Mouse (Mus musculus) midbrain, postnatal 0 days (tissue): Measurements from ENCODE around the gene Urb1. TPM values are rescaled to one million over a fixed set of nuclear protein-coding genes. Genes with fewer than 3 reads are reported as not detected.

Experiments
- ATAC-seq: fragments of 200-750 bp; cut with Nextera tagmentation; 2 replicates; pipeline ENCODE4 v1.8.0; 2017; ENCODE audit warnings: moderate number of reproducible peaks, mild to moderate bottlenecking, moderate TSS enrichment, moderate library complexity; ENCODE audit not compliant: low FRiP score
- DNase-seq: peaks from one replicate; pipeline ENCODE4 v3.0.0-alpha.2; 2015; ENCODE audit warnings: low spot score
- H3K27ac ChIP-seq: fragments of 300-500 bp; sonication (generic); 2 replicates; pipeline ENCODE4 v1.5.1; 2014; ENCODE audit warnings: low read depth, mild to moderate bottlenecking, low read length, mixed read lengths
- H3K27me3 ChIP-seq: fragments of 300-500 bp; sonication (generic); 2 replicates; pipeline ENCODE4 v1.6.1; 2014; ENCODE audit warnings: low read length, control low read depth, mixed read lengths; ENCODE audit not compliant: insufficient read depth
- H3K36me3 ChIP-seq: fragments of 300-500 bp; sonication (generic); 2 replicates; pipeline ENCODE4 v1.6.1; 2014; ENCODE audit warnings: low read length, control low read depth, mixed read lengths; ENCODE audit not compliant: insufficient read depth
- H3K4me1 ChIP-seq: fragments of 300-500 bp; sonication (generic); 2 replicates; pipeline ENCODE4 v1.6.1; 2014; ENCODE audit warnings: mild to moderate bottlenecking, control low read depth, antibody characterized with exemption, low read length, mixed read lengths; ENCODE audit not compliant: insufficient read depth
- H3K4me2 ChIP-seq: fragments of 300-500 bp; sonication (generic); 2 replicates; pipeline ENCODE4 v1.6.1; 2014; ENCODE audit warnings: low read depth, mild to moderate bottlenecking, low read length, mixed read lengths; ENCODE audit not compliant: poor library complexity, severe bottlenecking
- H3K4me3 ChIP-seq: fragments of 300-500 bp; sonication (generic); 2 replicates; pipeline ENCODE4 v1.5.1; 2014; ENCODE audit warnings: low read depth, mild to moderate bottlenecking, low read length, moderate library complexity
- H3K9ac ChIP-seq: fragments of 300-500 bp; sonication (generic); replicated peaks from 2 replicates; pipeline ENCODE4 v1.6.1; 2014; ENCODE audit warnings: mild to moderate bottlenecking, low read length, moderate library complexity, mixed read lengths; ENCODE audit not compliant: poor library complexity, severe bottlenecking
- H3K9me3 ChIP-seq: fragments of 300-500 bp; sonication (generic); 2 replicates; pipeline ENCODE4 v1.6.1; 2016; ENCODE audit warnings: low read length, control low read depth
- CTCF ChIP-seq: IDR thresholded peaks from 2 replicates; pipeline ENCODE4 v1.5.1; 2016; ENCODE audit warnings: antibody characterized with exemption, mild to moderate bottlenecking
- WGBS: fragments of 180-500 bp; shearing (Covaris S2); extraction: QIAGEN DNeasy Blood & Tissue Kit; methylation state at CpG from one replicate; pipeline ENCODE4 v1.1.7; 2014; 5-methylcytosine and 5-hydroxymethylcytosine counted together
- polyA plus RNA-seq: library from polyadenylated mRNA; unstranded; fragments of >200 nt; fragmentation: Nextera tagmentation; extraction: Ambion mirVana; gene quantifications from 2 replicates; pipeline ENCODE4 v1.2.1, GENCODE M21; 2015
- total RNA-seq: library from RNA; depleted of rRNA; stranded (reverse); fragments of >200 nt; gene quantifications from 2 replicates; pipeline ENCODE4 v1.2.3, GENCODE M21; 2014

Gene Urb1
- total and polyA plus RNA-seq, 2 experiments from 2014 or later: 5.1 to 17.5 TPM

DNA sequence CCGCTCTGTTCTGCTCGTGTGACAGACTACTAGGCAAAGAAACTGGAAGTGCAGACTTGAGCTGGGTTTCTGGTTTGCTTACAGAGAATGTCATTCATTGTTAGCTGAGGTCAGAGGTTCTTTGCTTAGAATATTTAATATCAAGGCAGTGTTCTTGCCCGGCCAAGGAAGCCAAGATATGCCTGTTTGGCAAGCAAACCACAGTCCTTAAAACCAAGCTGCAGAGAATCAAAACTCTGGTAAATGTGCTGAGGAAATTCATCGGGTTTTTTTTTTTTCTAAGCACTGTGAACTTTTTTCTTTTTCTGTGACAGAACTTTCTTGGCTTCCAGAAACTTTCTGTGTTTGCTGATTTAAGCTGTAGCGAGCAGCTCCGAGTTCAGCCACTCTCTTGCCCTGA, 22.3 kb upstream of the Urb1 start:
- ATAC-seq (no peak), DNase-seq (no peak)
- H3K4me1 ChIP-seq: 0 out of 2 replicates have a peak, but pooled peaks cover 5% of the 10 kb centered on the region
- no peak overlapping the region for H3K4me3 ChIP-seq
- peaks cover 19% of the 10 kb centered on the region for H3K27me3 ChIP-seq
- WGBS: 48% methylated on average over 6 of the region's 6 CpGs
- TF ChIP-seq CTCF: no peak
- H3K9me3 ChIP-seq: no peaks in the 10 kb centered on the region
- no peak overlapping the region for H3K4me2 ChIP-seq
- H3K9ac ChIP-seq: no peak overlapping the region
- H3K27ac ChIP-seq: no peak overlapping the region
- no peaks in the 10 kb centered on the region for H3K36me3 ChIP-seq

DNA sequence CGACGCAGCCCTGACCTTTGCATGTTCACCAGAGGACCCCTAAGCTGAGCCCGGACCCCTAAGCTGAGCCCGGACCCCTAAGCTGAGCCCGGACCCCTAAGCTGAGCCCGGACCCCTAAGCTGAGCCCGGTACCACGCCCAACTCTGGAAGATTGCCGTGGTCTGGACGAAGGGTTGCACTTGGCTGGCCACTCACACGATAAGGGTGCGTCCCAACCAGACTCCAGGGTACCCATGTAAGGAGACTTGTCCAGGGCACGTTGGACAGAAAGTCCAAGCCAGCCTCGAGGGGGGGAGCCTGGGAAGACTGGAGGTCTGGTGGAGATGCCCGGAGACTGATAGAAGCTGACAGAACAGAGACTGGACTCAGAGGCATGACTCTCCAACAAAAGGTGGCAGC, 21.5 kb upstream of the Urb1 start:
- peaks cover 19% of the 10 kb centered on the region for H3K27me3 ChIP-seq
- H3K4me1 ChIP-seq: 0 out of 2 replicates have a peak, but pooled peaks cover 5% of the 10 kb centered on the region
- WGBS: 23% methylated on average over 15 of the region's 15 CpGs
- H3K36me3 ChIP-seq: no peaks in the 10 kb centered on the region
- H3K27ac ChIP-seq: no peak overlapping the region
- ATAC-seq (no peak), DNase-seq (no peak)
- no peaks in the 10 kb centered on the region for H3K9me3 ChIP-seq
- peak overlapping the region; percentile 55; the same call in 1 of the 2 replicates for H3K4me3 ChIP-seq
- no peak for TF ChIP-seq CTCF
- peak overlapping the region; percentile 99 for H3K4me2 ChIP-seq
- 0 out of 2 replicates have a peak overlapping the region, but pooled peaks have one; percentile 62 for H3K9ac ChIP-seq

DNA sequence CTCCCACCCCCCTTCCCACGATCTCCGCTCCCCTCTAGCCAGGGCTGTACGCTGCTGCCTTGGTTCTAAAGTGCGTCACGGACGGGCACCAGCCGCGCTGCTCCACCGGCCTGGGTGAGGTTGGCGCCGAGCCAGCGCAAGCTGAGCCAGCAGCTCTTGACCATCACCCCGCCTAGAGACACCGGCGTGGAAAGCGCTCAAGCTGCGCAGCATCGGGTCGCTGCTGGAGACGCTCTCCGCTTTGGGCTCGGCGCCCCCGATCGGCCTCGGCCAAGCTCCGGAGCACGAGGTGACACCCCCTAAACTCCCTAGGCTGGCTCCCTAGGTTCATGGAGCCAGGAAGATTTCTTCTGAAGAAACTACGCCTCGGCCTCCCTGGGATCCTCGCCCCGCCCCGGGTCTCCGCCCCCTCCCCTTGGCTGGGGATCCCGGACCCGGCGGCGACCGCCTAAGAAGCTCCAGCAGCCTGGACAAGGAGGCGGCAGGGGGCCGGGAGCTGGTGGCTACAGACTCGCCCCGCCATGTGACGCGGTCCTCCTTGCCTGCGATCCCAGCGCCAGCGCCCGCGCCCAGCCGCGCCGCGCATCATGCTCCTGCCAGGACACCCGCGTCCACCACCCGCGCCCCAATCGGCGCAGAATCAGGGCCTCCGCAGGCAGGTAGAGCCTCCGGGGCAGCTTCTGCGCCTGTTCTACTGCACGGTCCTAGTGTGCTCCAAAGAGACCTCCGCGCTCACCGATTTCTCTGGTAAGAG, 20.6 kb upstream of the Urb1 start:
- no peaks in the 10 kb centered on the region for H3K36me3 ChIP-seq
- H3K9me3 ChIP-seq: no peaks in the 10 kb centered on the region
- peak; percentile 60 for ATAC-seq
- peaks cover 19% of the 10 kb centered on the region for H3K27me3 ChIP-seq
- peak overlapping the region; percentile 62 for H3K9ac ChIP-seq
- peak; percentile 44 for DNase-seq
- H3K27ac ChIP-seq: no peak overlapping the region
- H3K4me2 ChIP-seq: peak overlapping the region; percentile 99
- no peak for TF ChIP-seq CTCF
- H3K4me3 ChIP-seq: peak overlapping the region; percentile 55
- H3K4me1 ChIP-seq: 0 out of 2 replicates have a peak, but pooled peaks cover 5% of the 10 kb centered on the region
- under 1% methylated on average over 65 of the region's 67 CpGs for WGBS

DNA sequence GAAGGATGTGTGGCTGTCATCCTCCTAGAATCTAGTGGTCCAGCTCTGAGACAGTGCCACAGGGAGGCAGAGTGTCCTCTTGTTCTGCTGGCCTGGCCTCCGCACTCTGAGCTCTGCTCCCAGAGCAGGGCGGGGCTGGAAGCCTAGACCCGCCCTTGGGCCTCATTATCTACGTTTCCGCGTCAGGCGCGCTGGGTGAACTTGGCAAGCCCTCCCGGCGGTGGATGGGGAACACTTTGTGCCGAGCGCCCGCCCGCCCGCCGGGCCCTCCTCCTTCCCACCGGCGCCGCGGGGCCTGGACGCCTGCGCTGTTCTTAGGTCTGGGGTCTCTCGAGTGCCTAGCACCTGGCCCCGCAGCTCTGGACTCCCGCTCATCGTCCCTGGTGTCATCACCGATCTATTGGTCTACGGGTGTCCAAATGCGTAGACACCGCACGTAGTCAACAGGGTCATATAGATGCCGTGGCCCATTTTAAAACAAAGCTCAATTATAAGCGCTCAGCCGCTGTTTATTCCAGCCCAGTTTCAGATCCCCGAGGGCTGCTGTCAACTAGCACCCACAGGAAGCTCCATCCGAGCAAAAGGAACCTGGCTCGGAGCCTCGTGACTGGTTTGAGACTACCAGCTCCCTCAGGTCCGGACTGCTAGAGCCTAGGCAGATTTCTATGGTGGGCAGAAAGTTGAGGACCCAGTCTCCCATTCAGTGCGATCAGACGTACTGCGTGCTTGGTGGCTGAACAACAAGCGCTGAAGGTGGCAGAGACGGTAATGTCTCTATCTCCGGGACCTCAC, 19.9 kb upstream of the Urb1 start:
- H3K9me3 ChIP-seq: no peaks in the 10 kb centered on the region
- H3K36me3 ChIP-seq: no peaks in the 10 kb centered on the region
- peak overlapping the region; percentile 55 for H3K4me3 ChIP-seq
- H3K9ac ChIP-seq: peak overlapping the region; percentile 62; the same call in 1 of the 2 replicates
- H3K4me2 ChIP-seq: peak overlapping the region; percentile 99
- ATAC-seq (peak; percentile 41; the same call in 1 of the 2 replicates), DNase-seq (peak; percentile 78)
- TF ChIP-seq CTCF: peak; percentile 44
- 1% methylated on average over 45 of the region's 45 CpGs for WGBS
- H3K27ac ChIP-seq: no peak overlapping the region
- peaks cover 19% of the 10 kb centered on the region for H3K27me3 ChIP-seq
- 0 out of 2 replicates have a peak, but pooled peaks cover 5% of the 10 kb centered on the region for H3K4me1 ChIP-seq

DNA sequence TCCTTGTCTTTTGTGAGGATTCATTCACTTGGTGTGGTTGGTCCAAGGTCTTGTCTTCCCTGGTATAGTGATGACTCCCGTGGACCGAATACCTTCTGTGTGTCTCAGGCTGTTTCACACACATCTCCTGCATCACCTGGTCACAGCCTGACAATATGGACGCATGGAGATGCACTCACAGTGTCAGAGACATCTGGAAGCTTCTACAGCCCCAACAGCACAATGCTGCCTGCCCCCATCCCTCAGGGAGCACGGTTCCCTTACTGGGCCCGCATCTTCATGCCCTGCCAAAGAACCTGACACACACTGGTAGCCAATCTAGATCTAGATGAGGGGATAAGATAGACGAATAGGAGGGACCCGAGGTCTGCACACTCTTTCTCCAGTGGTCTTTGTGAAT, 18.9 kb upstream of the Urb1 start:
- peaks cover 19% of the 10 kb centered on the region for H3K27me3 ChIP-seq
- H3K4me3 ChIP-seq: no peak overlapping the region
- no peaks in the 10 kb centered on the region for H3K36me3 ChIP-seq
- no peak for TF ChIP-seq CTCF
- H3K9ac ChIP-seq: no peak overlapping the region
- H3K9me3 ChIP-seq: no peaks in the 10 kb centered on the region
- 0 out of 2 replicates have a peak, but pooled peaks cover 5% of the 10 kb centered on the region for H3K4me1 ChIP-seq
- 82% methylated on average over 7 of the region's 7 CpGs for WGBS
- H3K27ac ChIP-seq: no peak overlapping the region
- no peak overlapping the region for H3K4me2 ChIP-seq
- no peak for DNase-seq
- ATAC-seq: no peak
